10 mouse cellular contexts compared by ENCODE assay signal in the genomic region with DNA sequence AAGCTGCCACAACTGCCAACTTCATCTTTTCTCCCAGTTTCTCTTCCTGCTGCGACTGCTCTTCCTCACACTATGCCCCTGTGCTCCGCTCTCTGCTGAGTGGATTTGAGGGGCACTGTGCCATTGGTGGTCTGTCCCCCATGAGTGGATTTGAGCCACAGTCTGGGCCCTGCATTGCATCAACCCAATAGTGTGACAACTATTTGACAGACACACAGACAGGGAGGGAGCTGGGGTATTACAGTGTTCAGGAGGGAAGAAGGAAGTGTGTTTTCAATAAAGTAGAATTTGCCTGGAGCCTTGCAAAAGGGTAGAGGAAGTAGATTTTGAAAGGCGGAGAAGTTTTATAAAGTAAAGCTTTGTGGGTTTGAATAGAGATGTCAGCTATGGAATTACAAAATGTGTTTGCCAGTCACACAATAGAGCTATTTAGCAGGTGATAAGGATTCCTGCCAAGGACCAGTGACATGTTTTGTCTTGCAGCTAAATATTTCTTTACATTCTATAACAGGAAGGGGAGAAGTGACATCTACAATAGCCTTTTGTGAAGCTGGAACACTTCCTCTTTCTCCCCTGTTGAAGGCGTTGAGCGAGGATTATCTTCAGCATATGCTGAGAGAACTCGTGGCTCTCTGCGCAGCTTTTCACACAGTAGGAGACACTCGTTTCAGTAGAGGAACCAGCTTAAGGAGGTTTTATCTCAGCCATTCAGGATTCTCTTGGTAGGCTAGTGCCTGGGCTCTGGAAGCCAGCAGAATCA. TPM values are rescaled to one million over a fixed set of nuclear protein-coding genes. Genes with fewer than 3 reads are reported as not detected.
DNase-seq lines count a peak whose midpoint lies in the region; ATAC-seq and TF ChIP-seq lines count a peak whose summit lies in the region.
"Had no signal": no experiment of that assay in that cellular context is flagged by ENCODE, and none has a peak within 500 bp of the region (broad histone marks: within the 10 kb centered on the region; RNA-seq: fewer than 3 reads in every experiment).

No protein-coding gene starts in this region.

- 0 out of 2 replicates have a peak overlapping the region, but pooled peaks have one; percentile 26 for H3K27ac ChIP-seq in embryonic facial prominence, embryonic 12.5 days
- no peak overlapping the region for H3K27ac ChIP-seq in embryonic facial prominence, embryonic 10.5 days (replicated peaks)
- peak overlapping the region; percentile 25; the same call in 1 of the 2 replicates for H3K27ac ChIP-seq in lung, embryonic 14.5 days (ENCODE audit: low read depth)

- no peak for TF ChIP-seq CTCF in lung, embryonic 14.5 days (IDR thresholded peaks at IDR 0.05; ENCODE audit: low read depth)

- no peak overlapping the region for H3K9ac ChIP-seq in embryonic facial prominence, embryonic 12.5 days
- no peak overlapping the region for H3K9ac ChIP-seq in lung, embryonic 14.5 days

- no peaks in the 10 kb centered on the region for H3K36me3 ChIP-seq in embryonic facial prominence, embryonic 12.5 days
- no peaks in the 10 kb centered on the region for H3K36me3 ChIP-seq in embryonic facial prominence, embryonic 10.5 days (replicated peaks)
- H3K36me3 ChIP-seq in lung, embryonic 14.5 days (ENCODE audit: insufficient read depth) = no peaks in the 10 kb centered on the region

- 0 out of 2 replicates have a peak, but pooled peaks have one; percentile 28 for ATAC-seq in embryonic facial prominence, embryonic 12.5 days (ENCODE audit: insufficient number of reproducible peaks, insufficient read depth, low FRiP score, low TSS enrichment)
- ATAC-seq in lung, embryonic 14.5 days (ENCODE audit: insufficient read depth) = 0 out of 2 replicates have a peak, but pooled peaks have one; percentile 17
- peak; percentile 85 to 88 for ATAC-seq in hematopoietic stem cell, adult 5-6 weeks (replicated peaks in 1 of 2; ENCODE audit: insufficient read depth in 1 of 2, low FRiP score in 2 of 2, low TSS enrichment in 1 of 2, low read depth in 1 of 2, poor library complexity in 2 of 2, severe bottlenecking in 2 of 2)
- ATAC-seq in neutrophil, adult 5-6 weeks (ENCODE audit: extremely low read depth, insufficient number of reproducible peaks, low FRiP score, poor library complexity, severe bottlenecking) = peak; percentile 68

- no peak for DNase-seq in embryonic facial prominence, embryonic 10.5 days (ENCODE audit: low spot score)
- peak; percentile 39 for DNase-seq in lung, embryonic 14.5 days
- no peak for DNase-seq in lung, adult 18-20 months
- no peak for DNase-seq in ovary, postnatal 36 days (ENCODE audit: low spot score)
- no peak for DNase-seq in right cerebral cortex, postnatal 36 days (ENCODE audit: low spot score in 2 of 2)
- DNase-seq: adrenal gland, postnatal 25 days; cerebellum, postnatal 25 days had no signal

- no peak overlapping the region for H3K4me3 ChIP-seq in embryonic facial prominence, embryonic 12.5 days
- no peak overlapping the region for H3K4me3 ChIP-seq in embryonic facial prominence, embryonic 10.5 days
- no peak overlapping the region for H3K4me3 ChIP-seq in lung, embryonic 14.5 days (ENCODE audit: low read depth, low read length)

- no peaks in the 10 kb centered on the region for H3K9me3 ChIP-seq in embryonic facial prominence, embryonic 12.5 days
- H3K9me3 ChIP-seq in embryonic facial prominence, embryonic 10.5 days = no peaks in the 10 kb centered on the region
- no peaks in the 10 kb centered on the region for H3K9me3 ChIP-seq in lung, embryonic 14.5 days (ENCODE audit: low read depth, low read length)

- no peak overlapping the region for H3K4me2 ChIP-seq in embryonic facial prominence, embryonic 12.5 days (replicated peaks)
- no peak overlapping the region for H3K4me2 ChIP-seq in lung, embryonic 14.5 days

- H3K4me1 ChIP-seq in embryonic facial prominence, embryonic 12.5 days = 0 out of 2 replicates have a peak, but pooled peaks cover 5% of the 10 kb centered on the region
- H3K4me1 ChIP-seq in embryonic facial prominence, embryonic 10.5 days = 0 out of 2 replicates have a peak, but pooled peaks cover 2% of the 10 kb centered on the region
- no peaks in the 10 kb centered on the region; the same call in 1 of the 2 replicates for H3K4me1 ChIP-seq in lung, embryonic 14.5 days (ENCODE audit: insufficient read depth)

- H3K27me3 ChIP-seq in embryonic facial prominence, embryonic 12.5 days = no peaks in the 10 kb centered on the region
- no peaks in the 10 kb centered on the region for H3K27me3 ChIP-seq in embryonic facial prominence, embryonic 10.5 days (replicated peaks; ENCODE audit: low read depth, poor library complexity, severe bottlenecking)
- no peaks in the 10 kb centered on the region for H3K27me3 ChIP-seq in lung, embryonic 14.5 days (ENCODE audit: insufficient read depth, low read length)

- 56% methylated on average over 8 of the region's 8 CpGs for WGBS in embryonic facial prominence, embryonic 12.5 days
- 74% methylated on average over 8 of the region's 8 CpGs for WGBS in embryonic facial prominence, embryonic 10.5 days
- WGBS in lung, embryonic 14.5 days = 59% methylated on average over 8 of the region's 8 CpGs

RNA-seq across cellular contexts. Expression of a gene that starts 38.3 kb away (rescaled TPM):
- 196 and 200 TPM in 2 replicates for polyA plus RNA-seq in embryonic facial prominence, embryonic 12.5 days (2016; fragmentation: Nextera tagmentation; extraction: Ambion mirVana)
- 221 and 223 TPM in 2 replicates for polyA plus RNA-seq in embryonic facial prominence, embryonic 10.5 days (2016; fragmentation: Nextera tagmentation; extraction: Ambion mirVana)
- 191 and 193 TPM in 2 replicates for polyA plus RNA-seq in lung, embryonic 14.5 days (2014; fragmentation: Nextera tagmentation; extraction: Ambion mirVana)
- 173 and 259 TPM in 2 replicates for total RNA-seq in hematopoietic stem cell, adult 5-6 weeks (2017)
- total RNA-seq in neutrophil, adult 5-6 weeks (2017) = 54.7 and 55.4 TPM in 2 replicates

RNA-seq across cellular contexts. Expression of a gene that starts 41.9 kb away (rescaled TPM):
- 22.3 and 24.0 TPM in 2 replicates for polyA plus RNA-seq in embryonic facial prominence, embryonic 12.5 days (2016; fragmentation: Nextera tagmentation; extraction: Ambion mirVana)
- polyA plus RNA-seq in embryonic facial prominence, embryonic 10.5 days (2016; fragmentation: Nextera tagmentation; extraction: Ambion mirVana) = 7.4 and 8.2 TPM in 2 replicates
- polyA plus RNA-seq in lung, embryonic 14.5 days (2014; fragmentation: Nextera tagmentation; extraction: Ambion mirVana) = 24.5 and 26.7 TPM in 2 replicates
- total RNA-seq in hematopoietic stem cell, adult 5-6 weeks (2017) = 19.0 and 21.4 TPM in 2 replicates
- total RNA-seq in neutrophil, adult 5-6 weeks (2017) = 15.8 and 19.9 TPM in 2 replicates

RNA-seq across cellular contexts. Expression of a gene that starts 57.7 kb away (rescaled TPM):
- 50.0 and 50.2 TPM in 2 replicates for polyA plus RNA-seq in embryonic facial prominence, embryonic 12.5 days (2016; fragmentation: Nextera tagmentation; extraction: Ambion mirVana)
- polyA plus RNA-seq in embryonic facial prominence, embryonic 10.5 days (2016; fragmentation: Nextera tagmentation; extraction: Ambion mirVana) = 72.3 and 80.2 TPM in 2 replicates
- polyA plus RNA-seq in lung, embryonic 14.5 days (2014; fragmentation: Nextera tagmentation; extraction: Ambion mirVana) = 62.0 and 64.2 TPM in 2 replicates
- 37.9 and 45.7 TPM in 2 replicates for total RNA-seq in hematopoietic stem cell, adult 5-6 weeks (2017)
- total RNA-seq in neutrophil, adult 5-6 weeks (2017) = 20.4 and 26.4 TPM in 2 replicates

Comparison
In these comparisons a context has a peak if more than half of its experiments do, and no peak if none do; other contexts are left out.
1. ATAC-seq: peak in every context shown above with its lines; median percentile 86 in hematopoietic stem cell, adult 5-6 weeks; 68 in neutrophil, adult 5-6 weeks; 28 in embryonic facial prominence, embryonic 12.5 days; 17 in lung, embryonic 14.5 days.